Mouse (Mus musculus) liver, embryonic 14.5 days (tissue): Measurements from ENCODE around the gene Hpcal1.
A peak's percentile ranks its signal among the peaks of the same experiment; 100 is the strongest.

Source experiments
- CTCF ChIP-seq: IDR thresholded peaks from 2 replicates; pipeline ENCODE4 v1.5.1; 2016; ENCODE audit warnings: antibody characterized with exemption, low read depth, control low read depth
- EP300 ChIP-seq: IDR thresholded peaks from 2 replicates; pipeline ENCODE4 v1.6.1; 2016; ENCODE audit warnings: antibody characterized with exemption, low read depth

DNA sequence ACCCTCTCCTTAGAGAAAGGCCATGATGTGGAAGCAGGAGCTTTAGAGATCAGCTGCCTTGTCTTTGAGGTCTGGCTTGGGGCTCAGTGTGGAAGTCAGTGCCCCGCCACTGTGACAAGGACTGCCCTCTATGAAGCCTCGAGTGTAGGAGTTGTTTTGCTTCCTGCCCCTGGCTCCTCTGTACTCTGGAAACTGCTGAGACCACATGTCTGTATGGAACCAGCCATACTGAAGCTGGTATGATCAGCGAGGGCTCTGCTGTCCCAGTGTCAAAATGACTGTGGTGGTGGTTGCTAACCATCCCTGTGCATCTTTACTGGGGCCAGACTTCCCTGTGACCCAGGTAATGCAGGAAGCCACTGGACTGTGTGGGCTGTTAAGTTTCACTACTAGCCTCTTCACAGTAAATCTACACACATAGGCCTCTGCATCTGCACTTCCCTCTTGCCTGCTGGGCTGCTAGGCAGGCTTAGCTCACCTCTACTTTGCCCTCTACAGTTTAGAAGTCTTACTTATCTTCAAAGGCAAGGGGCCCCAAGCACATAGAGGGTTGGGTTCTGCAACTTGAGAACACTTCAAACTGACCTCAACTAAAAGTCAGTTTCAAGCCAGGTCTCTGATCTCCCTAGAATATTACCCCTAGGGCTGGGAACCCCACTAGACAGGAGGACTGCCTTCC is 33.9 kb downstream of the Hpcal1 start:
- TF ChIP-seq EP300 (0 out of 2 replicates have a peak, but pooled peaks have one; percentile 16), CTCF (0 out of 2 replicates have a peak, but pooled peaks have one; percentile 3)
